Mouse (Mus musculus) hindbrain, embryonic 14.5 days (tissue): ENCODE measurements around the gene Psg20. TPM values are rescaled to one million over a fixed set of nuclear protein-coding genes. Genes with fewer than 3 reads are reported as not detected.
"Not testable (repeated sequence)": the region's sequence is repeated elsewhere in the genome, so short reads cannot be mapped to it uniquely, and the experiment has no call there.

Source experiments
- ATAC-seq: fragments of 200-750 bp; cut with Nextera tagmentation; 2 replicates; pipeline ENCODE4 v1.8.0; 2017; ENCODE audit warnings: moderate number of reproducible peaks, mild to moderate bottlenecking, moderate TSS enrichment, moderate library complexity; ENCODE audit not compliant: low FRiP score
- DNase-seq: peaks from one replicate; pipeline ENCODE4 v3.0.0-alpha.2; 2015; ENCODE audit warnings: low spot score
- H3K27ac ChIP-seq: fragments of 300-500 bp; sonication (generic); 2 replicates; pipeline ENCODE4 v1.5.1; 2014; ENCODE audit warnings: mild to moderate bottlenecking, moderate library complexity
- H3K27me3 ChIP-seq: fragments of 300-500 bp; sonication (generic); 2 replicates; pipeline ENCODE4 v1.6.1; 2014; ENCODE audit warnings: mild to moderate bottlenecking, low read length, mixed read lengths; ENCODE audit not compliant: control insufficient read depth, insufficient read depth
- H3K36me3 ChIP-seq: fragments of 300-500 bp; sonication (generic); replicated peaks from 2 replicates; pipeline ENCODE4 v1.6.1; 2014; ENCODE audit not compliant: control insufficient read depth, insufficient read depth
- H3K4me1 ChIP-seq: fragments of 300-500 bp; sonication (generic); replicated peaks from 2 replicates; pipeline ENCODE4 v1.6.1; 2014; ENCODE audit warnings: antibody characterized with exemption, low read length, mixed read lengths; ENCODE audit not compliant: control insufficient read depth, insufficient read depth
- H3K4me2 ChIP-seq: fragments of 300-500 bp; sonication (generic); replicated peaks from 2 replicates; pipeline ENCODE4 v1.6.1; 2014; ENCODE audit warnings: mild to moderate bottlenecking, moderate library complexity
- H3K4me3 ChIP-seq: fragments of 300-500 bp; sonication (generic); replicated peaks from 2 replicates; pipeline ENCODE4 v1.5.1; 2014; ENCODE audit warnings: mild to moderate bottlenecking, low read length
- H3K9ac ChIP-seq: fragments of 300-500 bp; sonication (generic); 2 replicates; pipeline ENCODE4 v1.6.1; 2014
- H3K9me3 ChIP-seq: fragments of 300-500 bp; sonication (generic); 2 replicates; pipeline ENCODE4 v1.6.1; 2016; ENCODE audit warnings: low read length; ENCODE audit not compliant: control insufficient read depth
- WGBS: fragments of 180-500 bp; shearing (Covaris S2); extraction: QIAGEN DNeasy Blood & Tissue Kit; methylation state at CpG from one replicate; pipeline ENCODE4 v1.1.7; 2014; 5-methylcytosine and 5-hydroxymethylcytosine counted together
- polyA plus RNA-seq: library from polyadenylated mRNA; unstranded; fragments of >200 nt; fragmentation: Nextera tagmentation; extraction: Ambion mirVana; gene quantifications from 2 replicates; pipeline ENCODE4 v1.2.1, GENCODE M21; 2014

The Psg20 gene
- polyA plus RNA-seq, 1 experiment from 2014 or later: not detected

- no peak for DNase-seq
- no peak overlapping the region for H3K4me3 ChIP-seq
- no peak overlapping the region for H3K4me2 ChIP-seq
- H3K36me3 ChIP-seq: no peaks in the 10 kb centered on the region
- no peaks in the 10 kb centered on the region for H3K27me3 ChIP-seq
- no peak overlapping the region for H3K27ac ChIP-seq
- no peaks in the 10 kb centered on the region for H3K4me1 ChIP-seq
- ATAC-seq: no peak
- H3K9me3 ChIP-seq: no peaks in the 10 kb centered on the region
- H3K9ac ChIP-seq: no peak overlapping the region
These were observed 399 bp downstream of the Psg20 start for GRCm38 (mm10) chr7:18685586-18685985.

DNA sequence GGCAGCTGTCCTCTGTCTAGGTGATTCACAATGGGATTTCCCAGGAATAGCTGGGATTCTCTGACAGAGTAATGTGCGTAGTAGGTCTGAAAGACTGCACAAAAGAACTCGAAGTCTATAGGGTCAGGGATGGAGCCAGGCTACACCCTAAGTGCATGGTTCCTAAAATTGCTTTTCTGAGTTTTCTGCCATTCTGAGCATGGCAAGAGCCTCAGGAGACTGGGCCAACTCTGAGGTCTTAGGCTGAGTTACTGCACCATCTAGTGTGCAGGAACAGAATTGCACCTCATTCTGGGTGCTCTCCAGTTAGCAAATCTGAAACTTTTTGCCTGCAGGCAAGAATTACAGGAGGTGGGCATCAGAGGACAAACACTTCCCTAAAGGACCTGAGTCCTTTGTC, 6.2 kb downstream of the Psg20 start:
- Histone ChIP-seq H3K4me2 (no peak overlapping the region), H3K9ac (no peak overlapping the region), H3K9me3 (no peaks in the 10 kb centered on the region; the same call in 1 of the 2 replicates), H3K36me3 (no peaks in the 10 kb centered on the region), H3K27ac (no peak overlapping the region), H3K4me3 (no peak overlapping the region), H3K27me3 (no peaks in the 10 kb centered on the region), H3K4me1 (no peaks in the 10 kb centered on the region)
- WGBS: 40% methylated on average over 2 of the region's 2 CpGs
- peak; percentile 67 for DNase-seq
- ATAC-seq: no peak

- not testable (repeated sequence) for H3K9me3 ChIP-seq, DNase-seq, H3K4me1 ChIP-seq, H3K9ac ChIP-seq, H3K36me3 ChIP-seq, ATAC-seq, H3K27me3 ChIP-seq, H3K4me2 ChIP-seq, H3K4me3 ChIP-seq, H3K27ac ChIP-seq
- 57% methylated on average over 1 of the region's 2 CpGs for WGBS
These were observed 29.4 kb downstream of the Psg20 start, which contains the start of gene Psg21 for GRCm38 (mm10) chr7:18656625-18657024. Gene Psg21, minus strand, starts transcription at chr7:18656725.

DNA sequence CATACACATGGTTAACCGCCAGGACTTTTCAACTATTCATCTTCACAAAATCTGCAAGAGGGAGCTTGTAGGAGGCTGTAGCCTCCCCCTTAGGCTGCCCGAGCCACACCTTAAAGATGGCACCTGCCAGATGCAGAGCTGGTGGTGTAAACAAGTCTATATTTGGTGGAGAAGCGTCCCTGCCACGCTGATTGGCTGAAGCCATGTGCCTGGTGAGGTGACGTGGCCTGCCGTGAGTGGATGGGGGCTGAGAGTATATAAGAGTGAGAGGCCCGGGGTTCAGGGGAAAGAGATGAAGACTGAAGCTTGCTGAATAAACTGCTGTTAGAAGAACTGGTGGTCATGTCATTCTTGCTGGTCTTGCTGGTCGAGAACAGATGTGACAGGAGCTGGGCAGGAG, 59.1 kb downstream of the Psg20 start:
- H3K36me3 ChIP-seq, H3K9ac ChIP-seq, H3K27me3 ChIP-seq, ATAC-seq, H3K4me3 ChIP-seq, H3K4me1 ChIP-seq, H3K27ac ChIP-seq, H3K4me2 ChIP-seq, DNase-seq, H3K9me3 ChIP-seq: not testable (repeated sequence)
- 81% methylated on average over 8 of the region's 8 CpGs for WGBS

Other genes starting within 250 kb of the Psg20 start
- gene Psg26, start 202.0 kb downstream of the Psg20 start, polyA plus RNA-seq: not detected in 2 replicates
- not detected in 2 replicates for gene Psg25, start 153.9 kb downstream of the Psg20 start, polyA plus RNA-seq
- not detected in 2 replicates for gene Psg27, start 118.9 kb downstream of the Psg20 start, polyA plus RNA-seq
- not detected in 2 replicates for gene Psg23, start 69.7 kb downstream of the Psg20 start, polyA plus RNA-seq
- not detected in 2 replicates for gene Psg21, start 29.5 kb downstream of the Psg20 start, polyA plus RNA-seq
- gene Psg22, start 31.9 kb upstream of the Psg20 start, polyA plus RNA-seq: not detected in 2 replicates
- gene Psg19, start 112.3 kb upstream of the Psg20 start, polyA plus RNA-seq: not detected in 2 replicates
- gene Psg17, start 135.4 kb upstream of the Psg20 start, polyA plus RNA-seq: 0.12 TPM in 1 of 2 replicates, not detected in the other
- 0.39 and 0.50 TPM in 2 replicates for gene Mill2, start 153.8 kb upstream of the Psg20 start, polyA plus RNA-seq
- 24.5 and 25.2 TPM in 2 replicates for gene Pglyrp1, start 185.1 kb upstream of the Psg20 start, polyA plus RNA-seq
- 23.9 and 24.0 TPM in 2 replicates for gene Ccdc61, start 224.2 kb upstream of the Psg20 start, polyA plus RNA-seq
- 15.4 and 16.3 TPM in 2 replicates for gene Nova2, start 239.7 kb upstream of the Psg20 start, polyA plus RNA-seq